Mouse (Mus musculus) c-Kit-positive CD71-positive TER-119-positive erythroid progenitor cells, embryonic 14.5 days (primary cell): ENCODE measurements around the gene Acp4.
A peak's percentile ranks its signal among the peaks of the same experiment; 100 is the strongest.
"Not testable (repeated sequence)": the region's sequence is repeated elsewhere in the genome, so short reads cannot be mapped to it uniquely, and the experiment has no call there.

Experiments
- DNase-seq: peaks from one replicate; pipeline ENCODE4 v3.0.0-alpha.2; 2013; ENCODE audit warnings: low spot score

Acp4 gene

GRCm38 (mm10) chr7:44257278-44257677, at the start of gene Acp4:
Acp4 (minus strand) TSS chr7:44257378.
- DNase-seq, result no peak

GRCm38 (mm10) chr7:44306516-44307240, 49.5 kb upstream of the Acp4 start, which contains the start of gene Clec11a:
Clec11a (minus strand) TSS chr7:44306902.
- DNase-seq, result no peak

GRCm38 (mm10) chr7:44305686-44306085, 48.5 kb upstream of the Acp4 start:
- peak; percentile 7 for DNase-seq

DNA sequence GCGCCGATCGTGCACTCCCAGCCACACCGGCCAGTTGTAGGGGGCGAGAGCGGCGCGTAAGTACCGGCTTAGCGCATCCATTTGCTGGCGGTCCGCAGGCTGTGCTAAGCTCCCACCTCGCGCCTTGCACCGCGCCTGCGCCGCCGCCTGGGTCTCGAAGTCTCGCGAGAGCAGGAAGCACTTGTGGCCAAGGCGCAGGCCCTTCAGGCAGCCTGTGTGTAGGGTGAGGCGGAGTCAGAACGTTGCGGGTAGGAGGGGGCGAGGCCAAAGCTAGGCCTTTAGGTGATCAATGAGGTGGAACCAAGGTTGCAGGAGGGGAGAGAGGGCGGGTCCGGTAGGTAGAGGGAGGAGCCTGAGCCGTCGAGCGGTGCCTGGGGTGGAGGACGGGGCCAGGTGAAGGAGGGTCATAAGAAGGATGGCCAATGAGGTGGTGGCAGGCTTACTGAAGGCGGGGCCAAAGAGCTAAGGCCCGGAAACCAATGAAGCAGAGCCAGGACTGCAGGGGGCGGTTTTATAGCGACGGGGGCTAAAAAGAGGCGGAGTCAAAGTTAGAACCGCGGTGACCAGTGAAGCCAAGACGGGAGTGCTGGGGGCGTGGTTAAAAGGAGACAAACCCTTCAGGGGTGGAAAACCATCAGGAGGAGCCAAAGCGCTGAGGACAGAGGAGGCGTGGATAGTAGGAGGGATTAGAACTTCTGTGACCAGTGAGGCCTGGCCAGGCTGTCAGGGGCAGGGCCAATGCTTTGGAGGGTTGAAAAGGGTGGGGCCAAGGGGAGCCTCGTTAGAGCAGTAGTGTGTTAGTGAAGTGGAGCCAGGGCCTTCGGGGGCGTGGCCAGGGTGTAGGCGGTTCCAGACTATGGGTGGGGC, 47.8 kb upstream of the Acp4 start:
- peak; percentile 84 for DNase-seq

GRCm38 (mm10) chr7:44304463-44304774, 47.2 kb upstream of the Acp4 start:
- DNase-seq, result no peak

DNA sequence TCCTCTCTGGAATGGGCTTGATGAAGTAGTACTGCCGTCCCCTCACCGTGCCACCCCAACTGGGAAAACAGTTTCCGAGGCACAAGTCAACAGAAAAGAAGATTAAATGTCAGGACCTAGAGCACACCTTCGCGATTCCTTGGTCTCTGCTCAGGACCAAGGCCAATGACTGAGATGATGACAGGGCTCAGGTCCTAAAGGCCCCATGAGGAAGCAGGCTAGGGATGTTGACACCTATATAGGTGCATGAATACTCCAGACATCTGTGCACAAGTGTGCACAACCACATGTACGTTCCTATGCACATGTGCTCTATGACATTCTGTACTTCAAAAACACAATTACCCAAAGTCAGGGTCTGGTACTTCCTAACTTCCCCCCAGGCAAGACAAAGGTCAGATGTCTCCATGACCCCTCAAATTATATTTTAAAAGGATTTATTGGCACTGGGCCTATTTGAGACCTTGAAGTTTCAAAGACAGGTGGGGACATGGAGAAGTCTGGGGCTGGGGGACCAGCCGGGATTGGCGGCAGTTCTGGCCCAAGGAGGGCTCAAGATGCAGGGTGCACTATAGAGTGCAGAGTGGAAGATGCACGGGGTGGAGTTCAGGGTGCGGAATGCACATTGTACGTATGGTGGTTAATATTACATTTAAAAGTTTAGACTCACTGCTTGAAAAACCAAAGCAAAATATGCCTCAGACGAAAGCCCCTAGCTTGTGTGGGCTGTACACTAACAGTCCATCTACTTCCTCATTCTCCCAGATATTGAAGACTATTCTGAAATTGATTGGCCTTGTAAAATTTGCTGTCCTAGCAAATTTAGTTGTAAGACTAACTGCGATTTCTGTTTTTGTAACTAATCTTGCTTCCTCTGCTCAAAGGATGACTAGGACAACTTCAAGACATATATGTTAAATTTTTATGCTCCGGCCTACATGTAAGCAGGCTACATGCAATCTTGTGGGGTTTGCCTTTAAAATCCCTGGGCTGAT, 46.5 kb upstream of the Acp4 start:
- no peak for DNase-seq

GRCm38 (mm10) chr7:44297501-44297900, 40.3 kb upstream of the Acp4 start:
- not testable (repeated sequence) for DNase-seq

DNA sequence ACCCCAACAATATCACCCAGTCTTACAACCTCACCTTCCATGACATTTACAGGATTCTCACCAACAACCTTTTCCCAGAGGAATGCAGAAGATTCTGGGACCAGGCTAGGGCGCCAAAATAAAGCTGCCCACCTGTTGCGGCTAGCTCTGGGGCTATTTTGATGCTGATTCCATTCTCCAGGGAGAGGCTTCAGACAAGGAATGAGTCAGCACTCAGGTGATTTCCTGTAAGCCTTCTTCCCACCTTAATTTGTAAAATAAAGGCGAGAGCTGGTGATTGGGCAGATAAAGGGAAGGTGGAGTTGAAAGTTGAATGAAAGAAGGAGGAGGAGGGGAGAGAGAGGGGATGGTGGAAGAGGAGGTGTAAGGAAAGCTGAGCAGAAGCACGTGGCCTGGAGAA, 34.2 kb upstream of the Acp4 start:
- no peak for DNase-seq

GRCm38 (mm10) chr7:44290986-44291385, 33.8 kb upstream of the Acp4 start:
- no peak for DNase-seq

GRCm38 (mm10) chr7:44287760-44288159, 30.6 kb upstream of the Acp4 start:
- no peak for DNase-seq

- DNase-seq, result no peak
Measured at GRCm38 (mm10) chr7:44281586-44281985, 24.4 kb upstream of the Acp4 start.

DNA sequence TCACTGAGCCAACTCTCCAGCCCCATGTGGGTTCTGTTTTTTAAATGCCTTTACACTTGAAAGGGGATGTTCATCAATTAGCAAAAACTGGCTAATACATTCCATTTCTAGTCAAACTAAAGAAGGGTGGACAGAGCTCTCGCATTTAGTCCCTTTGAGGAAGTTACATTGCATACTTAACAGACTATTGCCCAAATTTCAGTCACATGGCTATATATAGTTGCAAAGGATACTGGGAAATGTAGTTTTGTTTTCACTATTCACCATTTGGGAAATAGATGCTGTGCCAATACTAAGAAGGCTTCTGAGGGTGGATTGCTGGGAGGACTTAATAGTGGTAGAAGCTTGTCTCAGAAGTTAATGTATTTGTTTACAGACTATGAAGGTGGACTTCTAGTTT, 23.8 kb upstream of the Acp4 start:
- no peak for DNase-seq

DNA sequence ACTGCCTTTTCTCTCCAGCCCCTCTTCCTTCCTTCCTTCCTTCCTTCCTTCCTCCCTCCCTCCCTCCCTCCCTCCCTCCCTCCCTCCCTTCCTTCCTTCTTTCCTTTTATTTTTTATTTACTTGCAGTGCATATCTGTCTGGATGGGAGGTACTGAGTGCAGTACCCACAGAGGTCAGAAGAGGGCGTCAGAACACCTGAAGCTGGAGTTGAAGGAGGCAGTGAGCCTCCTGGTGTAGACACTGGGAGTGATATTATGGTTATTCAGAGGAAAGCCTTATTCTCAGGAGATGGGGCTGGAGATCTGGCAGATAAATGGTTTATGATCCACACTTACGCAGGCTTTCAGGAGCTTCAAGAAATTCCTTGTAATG, 20.1 kb upstream of the Acp4 start:
- DNase-seq, result peak; percentile 29

GRCm38 (mm10) chr7:44276461-44277249, 19.5 kb upstream of the Acp4 start:
- no peak for DNase-seq

DNA sequence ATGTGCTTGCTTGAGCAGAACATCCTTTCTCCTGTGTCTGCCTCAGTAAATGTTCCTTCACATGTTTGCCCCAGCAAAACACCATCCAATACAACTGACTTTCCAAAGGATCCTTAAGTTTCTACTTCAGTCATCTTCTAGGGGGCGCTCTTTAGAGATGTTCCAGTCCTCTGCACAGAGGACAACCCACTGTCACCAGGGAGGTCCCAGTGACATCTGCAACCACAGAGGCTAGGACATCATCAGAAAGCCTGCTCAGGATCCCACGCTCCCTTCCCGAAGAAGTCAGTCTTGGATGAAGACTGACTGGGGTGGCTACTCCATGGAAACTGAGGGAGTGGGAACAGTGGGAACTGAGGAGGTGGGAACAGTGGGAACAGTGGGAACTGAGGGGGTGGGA, 18.4 kb upstream of the Acp4 start:
- no peak for DNase-seq

DNA sequence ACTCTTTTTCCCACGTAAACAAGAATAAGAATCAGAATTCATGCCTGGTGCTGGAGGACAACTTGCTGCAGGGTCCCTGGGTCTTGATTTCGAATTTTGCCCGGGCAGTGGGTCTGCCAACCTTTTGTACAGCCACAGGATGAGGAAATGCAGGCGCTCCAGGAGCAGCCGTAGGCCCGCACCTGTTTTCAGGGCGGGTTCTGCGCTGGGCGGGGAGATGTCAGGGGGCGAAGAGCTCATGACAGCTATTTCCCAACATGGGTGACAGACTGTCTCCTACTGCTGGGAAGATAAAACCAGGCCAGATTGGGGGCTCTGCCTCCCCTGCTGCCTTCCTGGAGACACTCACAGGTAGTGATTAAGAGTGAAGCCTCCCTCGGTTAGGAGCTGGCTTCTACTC, 16.9 kb upstream of the Acp4 start:
- no peak for DNase-seq

DNA sequence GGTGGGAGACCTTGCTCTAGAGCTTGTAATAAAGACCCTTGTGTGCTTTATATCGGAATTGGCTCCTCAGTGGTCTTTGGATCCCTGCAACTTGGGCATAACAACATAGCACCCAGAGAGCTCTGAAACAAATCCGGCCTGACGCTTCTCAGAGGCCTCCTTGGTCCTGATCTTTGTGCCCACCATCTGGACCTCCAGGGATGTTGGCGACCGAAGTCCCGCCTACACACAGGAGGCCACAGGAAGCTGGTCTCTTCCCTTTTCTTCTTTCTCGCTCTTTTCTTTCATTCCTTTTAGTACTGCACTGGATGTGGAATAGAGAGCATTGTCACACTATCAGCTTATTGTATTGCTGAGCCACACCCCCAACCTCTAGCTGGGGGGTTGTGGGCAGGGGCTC, 16.3 kb upstream of the Acp4 start:
- no peak for DNase-seq

DNA sequence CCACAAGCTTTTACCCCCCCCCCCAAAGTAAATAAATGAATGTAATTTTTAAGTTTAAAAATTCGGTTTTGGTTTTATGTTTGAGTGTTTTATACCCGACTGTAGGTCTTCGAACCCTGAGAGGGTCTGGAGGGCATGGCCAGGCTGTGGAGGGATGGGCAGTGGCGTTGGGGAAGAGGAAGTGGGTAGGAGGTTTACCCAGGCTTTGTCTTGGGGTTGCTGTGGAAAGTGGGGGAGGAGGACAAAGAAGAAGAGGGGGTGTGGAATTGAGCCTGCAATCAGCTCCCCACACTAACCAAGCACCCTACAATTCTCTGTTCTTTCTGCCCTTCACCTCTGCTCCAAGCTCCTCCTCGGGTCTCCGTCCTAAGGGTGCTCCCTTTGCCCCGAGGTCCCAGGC, 15.4 kb upstream of the Acp4 start:
- no peak for DNase-seq

DNA sequence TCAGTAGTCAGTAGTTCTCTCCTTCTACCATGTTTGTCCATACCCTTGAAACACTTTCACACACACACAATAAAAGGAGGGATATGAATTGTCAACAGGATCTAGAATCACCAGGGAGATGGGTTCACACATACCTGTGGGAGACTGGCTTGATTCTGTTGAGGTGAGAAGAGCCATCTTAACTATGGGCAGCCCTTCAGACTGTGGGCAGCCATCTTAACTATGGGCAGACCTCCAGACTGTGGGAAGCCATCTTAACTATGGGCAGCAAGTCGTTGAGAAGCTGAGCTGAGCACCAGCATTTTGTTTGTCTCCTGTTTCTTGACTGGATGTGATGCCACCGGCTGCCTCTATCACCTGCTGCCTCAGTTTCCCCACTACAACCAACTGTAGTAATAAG, 14.1 kb upstream of the Acp4 start:
- no peak for DNase-seq

GRCm38 (mm10) chr7:44269397-44269796, 12.2 kb upstream of the Acp4 start:
- DNase-seq, result no peak

DNA sequence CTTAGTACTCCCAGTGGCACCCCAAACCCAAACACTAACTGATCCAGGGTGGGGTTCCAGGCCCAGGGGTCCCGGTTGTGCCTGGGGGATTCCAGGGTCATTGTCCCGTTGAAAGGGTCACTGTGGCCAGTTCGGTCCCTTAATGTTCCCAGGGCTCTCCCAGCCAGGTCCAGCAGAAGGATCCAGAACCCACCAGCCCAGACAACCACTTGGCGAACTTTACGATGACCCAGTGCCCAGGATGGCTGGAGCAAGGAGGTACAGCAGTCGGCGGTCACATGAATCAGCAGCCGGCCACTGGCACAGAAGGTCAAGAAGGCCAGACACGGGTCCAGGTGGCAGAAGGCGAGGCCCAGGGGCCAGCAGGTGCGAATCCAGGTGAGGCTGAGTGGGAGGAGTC, 10.9 kb upstream of the Acp4 start:
- DNase-seq, result no peak
